Mouse (Mus musculus) MEL (cell line): ENCODE measurements around the gene Bcap31. TPM values are rescaled to one million over a fixed set of nuclear protein-coding genes. Genes with fewer than 3 reads are reported as not detected.

Experiments
- DNase-seq: peaks from one replicate; pipeline ENCODE4 v3.0.0; 2011; ENCODE audit warnings: low read depth, low spot score
- H3K27ac ChIP-seq: 2 replicates; pipeline ENCODE4 v1.5.1; 2012; ENCODE audit warnings: low read depth, mild to moderate bottlenecking, control low read depth, low read length, moderate library complexity; ENCODE audit not compliant: control insufficient read depth
- H3K27me3 ChIP-seq, 2 experiments: fragments of 150-350 bp in 1 of 2; sonication (generic) in 1 of 2; 2 replicates each; pipeline ENCODE4 v1.6.1; 2012; ENCODE audit warnings: low read length in 2 of 2, mild to moderate bottlenecking in 2 of 2, improper control_type of control experiment in 1 of 2, moderate library complexity in 1 of 2; ENCODE audit not compliant: insufficient read depth in 2 of 2, control insufficient read depth in 1 of 2
- H3K36me3 ChIP-seq, 2 experiments: 2 replicates each; pipeline ENCODE4 v1.6.1; 2012 to 2014; ENCODE audit warnings: low read length in 2 of 2, improper control_type of control experiment in 1 of 2, inconsistent platforms in 1 of 2, mild to moderate bottlenecking in 1 of 2; ENCODE audit not compliant: insufficient read depth in 2 of 2, control insufficient read depth in 1 of 2
- H3K4me1 ChIP-seq, 2 experiments: fragments of 150-350 bp in 1 of 2; sonication (generic) in 1 of 2; 2 replicates each; pipeline ENCODE4 v1.6.1; 2012; ENCODE audit warnings: low read length in 2 of 2, improper control_type of control experiment in 1 of 2, mild to moderate bottlenecking in 1 of 2; ENCODE audit not compliant: insufficient read depth in 2 of 2, control insufficient read depth in 1 of 2
- H3K4me3 ChIP-seq, 2 experiments: fragments of 150-350 bp in 1 of 2; sonication (generic) in 1 of 2; 2 replicates each; pipeline ENCODE4 v1.5.1; 2012; ENCODE audit warnings: low read depth in 2 of 2, low read length in 2 of 2, mild to moderate bottlenecking in 2 of 2, moderate library complexity in 2 of 2, control low read depth in 1 of 2, improper control_type of control experiment in 1 of 2; ENCODE audit not compliant: control insufficient read depth in 1 of 2, insufficient read depth in 1 of 2
- H3K79me2 ChIP-seq: 2 replicates; pipeline ENCODE4 v1.6.1; 2012; ENCODE audit warnings: mild to moderate bottlenecking, low read length, moderate library complexity; ENCODE audit not compliant: control insufficient read depth, poor library complexity, insufficient read depth
- H3K9ac ChIP-seq: 2 replicates; pipeline ENCODE4 v1.6.1; 2012; ENCODE audit warnings: low read depth, mild to moderate bottlenecking, control low read depth, low read length, moderate library complexity; ENCODE audit not compliant: control insufficient read depth, poor library complexity, severe bottlenecking
- H3K9me3 ChIP-seq: fragments of 150-350 bp; sonication (generic); replicated peaks from 2 replicates; pipeline ENCODE4 v1.6.1; 2012; ENCODE audit warnings: mild to moderate bottlenecking, low read length, improper control_type of control experiment, moderate library complexity; ENCODE audit not compliant: insufficient read depth
- BHLHE40 ChIP-seq: IDR thresholded peaks from 2 replicates; pipeline ENCODE4 v1.6.1; 2012; ENCODE audit warnings: low read depth, mild to moderate bottlenecking, inconsistent platforms, low read length, improper control_type of control experiment, borderline replicate concordance
- ETS1 ChIP-seq: IDR thresholded peaks from 2 replicates; pipeline ENCODE4 v1.6.1; 2012; ENCODE audit warnings: low read depth, mild to moderate bottlenecking, inconsistent platforms, low read length, improper control_type of control experiment, moderate library complexity
- HCFC1 ChIP-seq: IDR thresholded peaks from 2 replicates; pipeline ENCODE4 v1.6.1; 2012; ENCODE audit warnings: low read depth, mild to moderate bottlenecking, inconsistent platforms, low read length, improper control_type of control experiment, moderate library complexity
- JUND ChIP-seq: IDR thresholded peaks from 2 replicates; pipeline ENCODE4 v1.6.1; 2011; ENCODE audit warnings: low read depth, mild to moderate bottlenecking, improper control_type of control experiment, low read length
- KAT2A ChIP-seq: conservative IDR thresholded peaks from 2 replicates; pipeline ENCODE4 v1.6.1; 2012; ENCODE audit warnings: low read depth, low read length, improper control_type of control experiment, inconsistent platforms
- MAZ ChIP-seq: IDR thresholded peaks from 2 replicates; pipeline ENCODE4 v1.6.1; 2012; ENCODE audit warnings: low read depth, mild to moderate bottlenecking, inconsistent platforms, low read length, improper control_type of control experiment
- MXI1 ChIP-seq: IDR thresholded peaks from 2 replicates; pipeline ENCODE4 v1.6.1; 2011; ENCODE audit warnings: mild to moderate bottlenecking, low read depth, low read length, improper control_type of control experiment
- NRF1 ChIP-seq: IDR thresholded peaks from 2 replicates; pipeline ENCODE4 v1.6.1; 2014; ENCODE audit warnings: low read depth, mild to moderate bottlenecking, inconsistent platforms, low read length, improper control_type of control experiment, moderate library complexity; ENCODE audit not compliant: poor library complexity, insufficient read depth, severe bottlenecking
- POLR2A ChIP-seq, 2 experiments: IDR thresholded peaks; 2 replicates each; pipeline ENCODE4 v1.6.1; 2011 to 2012; ENCODE audit warnings: low read length in 2 of 2, mild to moderate bottlenecking in 2 of 2, control low read depth in 1 of 2, improper control_type of control experiment in 1 of 2, low read depth in 1 of 2, moderate library complexity in 1 of 2; ENCODE audit not compliant: control insufficient read depth in 1 of 2, insufficient read depth in 1 of 2, poor library complexity in 1 of 2
- POLR2AphosphoS5 ChIP-seq: IDR thresholded peaks from 2 replicates; pipeline ENCODE4 v1.6.1; 2012; ENCODE audit warnings: low read depth, borderline replicate concordance, mild to moderate bottlenecking, inconsistent platforms, low read length, moderate library complexity, mixed read lengths
- TAL1 ChIP-seq: IDR thresholded peaks from 2 replicates; pipeline ENCODE4 v1.6.1; 2012; ENCODE audit warnings: mild to moderate bottlenecking, inconsistent platforms, low read length, moderate library complexity, mixed read lengths
- TBP ChIP-seq: IDR thresholded peaks from 2 replicates; pipeline ENCODE4 v1.8.0; 2011; ENCODE audit warnings: low read depth, low read length, improper control_type of control experiment
- USF2 ChIP-seq, 2 experiments: IDR thresholded peaks; 2 replicates each; pipeline ENCODE4 v1.6.1; 2011 to 2012; ENCODE audit warnings: improper control_type of control experiment in 2 of 2, low read length in 2 of 2, borderline replicate concordance in 1 of 2, inconsistent platforms in 1 of 2, low read depth in 1 of 2, mild to moderate bottlenecking in 1 of 2; ENCODE audit not compliant: insufficient read depth in 1 of 2
- ZC3H11A ChIP-seq: IDR thresholded peaks from 2 replicates; pipeline ENCODE4 v1.6.1; 2012; ENCODE audit warnings: low read depth, mild to moderate bottlenecking, inconsistent platforms, low read length, improper control_type of control experiment
- ZNF384 ChIP-seq: IDR thresholded peaks from 2 replicates; pipeline ENCODE4 v1.6.1; 2012; ENCODE audit warnings: low read depth, mild to moderate bottlenecking, inconsistent platforms, low read length, improper control_type of control experiment
- polyA plus RNA-seq, 2 experiments: library from polyadenylated mRNA; stranded (reverse) in 1 of 2; unstranded in 1 of 2; fragments of >175 nt in 1 of 2; fragments of >200 nt in 1 of 2; gene quantifications; 2 replicates each; pipeline versions ENCODE4 v1.2.1 to v1.2.4; 2012; ENCODE audit warnings: low replicate concordance in 2 of 2, low read depth in 1 of 2; ENCODE audit not compliant: insufficient read length in 2 of 2, insufficient read depth in 1 of 2, missing spikeins in 1 of 2
- total RNA-seq: library from RNA; depleted of rRNA; stranded (reverse); fragments of 300-350 nt; gene quantifications from 2 replicates; pipeline ENCODE4 v1.2.3, GENCODE M21; 2012

The Bcap31 gene
- total and polyA plus RNA-seq, 3 experiments, result 164 to 214 TPM; not detected in 1

GRCm38 (mm10) chrX:73650869-73651268, 65.1 kb downstream of the Bcap31 start:
- Histone ChIP-seq H3K4me3 (no peak overlapping the region), H3K27me3 (no peaks in the 10 kb centered on the region), H3K9ac (no peak overlapping the region), H3K9me3 (no peaks in the 10 kb centered on the region), H3K79me2 (no peaks in the 10 kb centered on the region), H3K4me1 (peaks cover 0 to 3% of the 10 kb centered on the region in 2 experiments; a peak in 1 of 4 replicates), H3K27ac (no peak overlapping the region), H3K36me3 (no peaks in the 10 kb centered on the region)
- no peak for DNase-seq
- TF ChIP-seq HCFC1 (no peak), ZC3H11A (no peak), ZNF384 (no peak), TBP (no peak), POLR2A (IDR thresholded peaks at IDR 0.05; ENCODE audit: control insufficient read depth in 1 of 2, insufficient read depth in 1 of 2, low read depth in 1 of 2, low read length in 2 of 2, poor library complexity in 1 of 2) (no peak), KAT2A (no peak), ETS1 (no peak), MAZ (no peak), TAL1 (no peak)

GRCm38 (mm10) chrX:73645121-73645520, 70.9 kb downstream of the Bcap31 start:
- no peaks in the 10 kb centered on the region for H3K79me2 ChIP-seq
- no peaks in the 10 kb centered on the region for H3K4me1 ChIP-seq
- TF ChIP-seq BHLHE40, result no peak
- TF ChIP-seq MAZ, result no peak
- no peak for TF ChIP-seq POLR2AphosphoS5
- no peak for TF ChIP-seq USF2 (IDR thresholded peaks at IDR 0.05; ENCODE audit: borderline replicate concordance in 1 of 2, insufficient read depth in 1 of 2, low read depth in 1 of 2, low read length in 2 of 2)
- 0 out of 2 replicates have a peak, but pooled peaks have one; percentile 30 for TF ChIP-seq ZNF384
- TF ChIP-seq NRF1, result no peak
- no peak for TF ChIP-seq MXI1
- no peak for TF ChIP-seq JUND
- no peak overlapping the region for H3K27ac ChIP-seq
- H3K9ac ChIP-seq, result no peak overlapping the region
- no peak for DNase-seq
- no peak overlapping the region for H3K4me3 ChIP-seq
- H3K9me3 ChIP-seq, result no peaks in the 10 kb centered on the region
- no peaks in the 10 kb centered on the region for H3K27me3 ChIP-seq
- H3K36me3 ChIP-seq, result no peaks in the 10 kb centered on the region
